Comparison of ENCODE assay signal across 27 mouse cellular contexts in the genomic region with DNA sequence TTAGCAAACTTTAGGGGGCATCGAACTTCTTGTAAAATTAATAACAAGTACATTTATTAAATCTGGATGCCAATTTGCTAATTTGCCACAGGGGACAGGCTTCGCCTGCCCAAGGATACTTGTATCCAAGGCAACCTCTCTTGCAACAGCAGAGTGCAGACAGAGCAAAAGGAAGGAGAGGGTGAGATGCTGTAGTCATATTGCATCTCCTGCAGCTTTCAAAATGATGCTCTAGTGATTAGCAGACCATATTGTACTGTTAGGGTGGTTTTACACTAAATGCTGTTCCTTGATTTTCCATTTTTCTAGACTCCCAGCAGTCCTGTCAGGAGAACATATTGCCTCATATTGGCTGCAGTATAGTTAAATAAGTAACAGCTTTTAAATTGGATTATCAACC. TPM values are rescaled to one million over a fixed set of nuclear protein-coding genes. Genes with fewer than 3 reads are reported as not detected.
A peak's percentile ranks its signal among the peaks of the same experiment; 100 is the strongest.
DNase-seq lines count a peak whose midpoint lies in the region; ATAC-seq and TF ChIP-seq lines count a peak whose summit lies in the region.
"Had no signal": no experiment of that assay in that cellular context is flagged by ENCODE, and none has a peak within 500 bp of the region (broad histone marks: within the 10 kb centered on the region; RNA-seq: fewer than 3 reads in every experiment).

No protein-coding gene starts in this region.

- no peak for DNase-seq in forebrain, embryonic 10.5 days (ENCODE audit: extremely low spot score, low spot score)
- DNase-seq in midbrain, embryonic 10.5 days (ENCODE audit: low spot score): no peak
- peak; percentile 46 for DNase-seq in hindbrain, postnatal 0 days (ENCODE audit: low spot score)
- DNase-seq in spleen, postnatal 14 days (ENCODE audit: low spot score in 2 of 2): no peak
- no peak for DNase-seq in adrenal gland, adult 8-10 months
- DNase-seq: adrenal gland, postnatal 10 days; cerebellum, adult 8-10 months; kidney, adult 11 months; left cerebral cortex, postnatal 4 days; lung, postnatal 36 days had no signal

- no peak overlapping the region for H3K4me3 ChIP-seq in forebrain, embryonic 16.5 days (replicated peaks; ENCODE audit: low read length)
- H3K4me3 ChIP-seq in forebrain, embryonic 10.5 days: no peak overlapping the region
- no peak overlapping the region for H3K4me3 ChIP-seq in midbrain, embryonic 13.5 days (replicated peaks)
- no peak overlapping the region for H3K4me3 ChIP-seq in midbrain, embryonic 10.5 days
- H3K4me3 ChIP-seq in hindbrain, postnatal 0 days (ENCODE audit: low read length): no peak overlapping the region
- H3K4me3 ChIP-seq in neural tube, embryonic 15.5 days (replicated peaks): no peak overlapping the region
- H3K4me3 ChIP-seq: limb, embryonic 15.5 days; liver, embryonic 15.5 days; lung, embryonic 15.5 days; megakaryocyte, embryonic 14.5 days had no signal

- H3K4me1 ChIP-seq in forebrain, embryonic 16.5 days (replicated peaks; ENCODE audit: control insufficient read depth, insufficient read depth, low read length): 0 out of 2 replicates have a peak, but pooled peaks cover 3% of the 10 kb centered on the region
- H3K4me1 ChIP-seq in forebrain, embryonic 10.5 days: peaks cover 12% of the 10 kb centered on the region
- H3K4me1 ChIP-seq in midbrain, embryonic 13.5 days (replicated peaks): peaks cover 9% of the 10 kb centered on the region
- peaks cover 7% of the 10 kb centered on the region for H3K4me1 ChIP-seq in midbrain, embryonic 10.5 days
- peaks cover 8% of the 10 kb centered on the region for H3K4me1 ChIP-seq in hindbrain, postnatal 0 days (ENCODE audit: insufficient read depth, low read length)
- peaks cover 16% of the 10 kb centered on the region for H3K4me1 ChIP-seq in neural tube, embryonic 15.5 days
- H3K4me1 ChIP-seq: limb, embryonic 15.5 days; liver, embryonic 15.5 days; lung, embryonic 15.5 days; megakaryocyte, embryonic 14.5 days had no signal

- no peak overlapping the region for H3K27ac ChIP-seq in forebrain, embryonic 16.5 days (ENCODE audit: low read length)
- H3K27ac ChIP-seq in forebrain, embryonic 10.5 days: no peak overlapping the region
- no peak overlapping the region for H3K27ac ChIP-seq in midbrain, embryonic 13.5 days
- H3K27ac ChIP-seq in midbrain, embryonic 10.5 days (replicated peaks): no peak overlapping the region
- no peak overlapping the region for H3K27ac ChIP-seq in hindbrain, postnatal 0 days
- H3K27ac ChIP-seq in neural tube, embryonic 15.5 days (replicated peaks): no peak overlapping the region
- H3K27ac ChIP-seq: limb, embryonic 15.5 days; liver, embryonic 15.5 days; lung, embryonic 15.5 days had no signal

- peak; percentile 43; the same call in 1 of the 2 replicates for ATAC-seq in forebrain, embryonic 16.5 days
- ATAC-seq in midbrain, embryonic 13.5 days: peak; percentile 37; the same call in 1 of the 2 replicates
- ATAC-seq in hindbrain, postnatal 0 days: peak; percentile 56; the same call in 1 of the 2 replicates
- ATAC-seq in neural tube, embryonic 15.5 days (ENCODE audit: low FRiP score): peak; percentile 72
- ATAC-seq: activated CD4-positive, CD25-positive, alpha-beta regulatory T cell, adult 4 months had no signal

- no peak overlapping the region for H3K9ac ChIP-seq in forebrain, embryonic 16.5 days (replicated peaks; ENCODE audit: low read depth, low read length)
- H3K9ac ChIP-seq in midbrain, embryonic 13.5 days (replicated peaks): no peak overlapping the region
- H3K9ac ChIP-seq in hindbrain, postnatal 0 days (replicated peaks; ENCODE audit: low read length): no peak overlapping the region
- no peak overlapping the region for H3K9ac ChIP-seq in neural tube, embryonic 15.5 days (replicated peaks)
- H3K9ac ChIP-seq: limb, embryonic 15.5 days; liver, embryonic 15.5 days; lung, embryonic 15.5 days had no signal

- no peak for TF ChIP-seq CTCF in hindbrain, postnatal 0 days (IDR thresholded peaks at IDR 0.05; ENCODE audit: low read depth)

- no peaks in the 10 kb centered on the region for H3K27me3 ChIP-seq in forebrain, embryonic 16.5 days (replicated peaks; ENCODE audit: control insufficient read depth, insufficient read depth, low read length)
- H3K27me3 ChIP-seq in forebrain, embryonic 10.5 days (ENCODE audit: poor library complexity, severe bottlenecking): peaks cover 8% of the 10 kb centered on the region; the same call in 1 of the 2 replicates
- no peaks in the 10 kb centered on the region for H3K27me3 ChIP-seq in midbrain, embryonic 13.5 days
- no peaks in the 10 kb centered on the region for H3K27me3 ChIP-seq in midbrain, embryonic 10.5 days (ENCODE audit: low read depth, poor library complexity, severe bottlenecking)
- H3K27me3 ChIP-seq in hindbrain, postnatal 0 days (ENCODE audit: insufficient read depth, low read length): no peaks in the 10 kb centered on the region
- H3K27me3 ChIP-seq in neural tube, embryonic 15.5 days (replicated peaks): no peaks in the 10 kb centered on the region
- H3K27me3 ChIP-seq: limb, embryonic 15.5 days; liver, embryonic 15.5 days; lung, embryonic 15.5 days; megakaryocyte, embryonic 14.5 days had no signal

- H3K4me2 ChIP-seq in forebrain, embryonic 16.5 days (ENCODE audit: low read length): no peak overlapping the region
- H3K4me2 ChIP-seq in midbrain, embryonic 13.5 days (replicated peaks): no peak overlapping the region
- no peak overlapping the region for H3K4me2 ChIP-seq in hindbrain, postnatal 0 days (ENCODE audit: low read depth, low read length)
- H3K4me2 ChIP-seq in neural tube, embryonic 15.5 days: no peak overlapping the region
- H3K4me2 ChIP-seq: limb, embryonic 15.5 days; liver, embryonic 15.5 days; lung, embryonic 15.5 days had no signal

- H3K36me3 ChIP-seq in forebrain, embryonic 16.5 days (ENCODE audit: control insufficient read depth, insufficient read depth): no peaks in the 10 kb centered on the region
- no peaks in the 10 kb centered on the region for H3K36me3 ChIP-seq in forebrain, embryonic 10.5 days (replicated peaks)
- H3K36me3 ChIP-seq in midbrain, embryonic 13.5 days: no peaks in the 10 kb centered on the region
- no peaks in the 10 kb centered on the region for H3K36me3 ChIP-seq in midbrain, embryonic 10.5 days
- H3K36me3 ChIP-seq in hindbrain, postnatal 0 days (ENCODE audit: insufficient read depth, low read length): no peaks in the 10 kb centered on the region
- H3K36me3 ChIP-seq in neural tube, embryonic 15.5 days: no peaks in the 10 kb centered on the region
- H3K36me3 ChIP-seq: limb, embryonic 15.5 days; liver, embryonic 15.5 days; lung, embryonic 15.5 days had no signal

- 87% methylated on average over 2 of the region's 2 CpGs for WGBS in forebrain, embryonic 16.5 days
- WGBS in forebrain, embryonic 10.5 days: 79% methylated on average over 2 of the region's 2 CpGs
- 84% methylated on average over 2 of the region's 2 CpGs for WGBS in midbrain, embryonic 13.5 days
- 91% methylated on average over 2 of the region's 2 CpGs for WGBS in midbrain, embryonic 10.5 days
- 57% methylated on average over 2 of the region's 2 CpGs for WGBS in hindbrain, postnatal 0 days
- 64% methylated on average over 2 of the region's 2 CpGs for WGBS in neural tube, embryonic 15.5 days

- no peaks in the 10 kb centered on the region for H3K9me3 ChIP-seq in forebrain, embryonic 16.5 days (ENCODE audit: control insufficient read depth, low read length)
- no peaks in the 10 kb centered on the region for H3K9me3 ChIP-seq in forebrain, embryonic 10.5 days
- H3K9me3 ChIP-seq in midbrain, embryonic 13.5 days: no peaks in the 10 kb centered on the region
- no peaks in the 10 kb centered on the region for H3K9me3 ChIP-seq in midbrain, embryonic 10.5 days (replicated peaks)
- no peaks in the 10 kb centered on the region for H3K9me3 ChIP-seq in hindbrain, postnatal 0 days (ENCODE audit: low read length)
- no peaks in the 10 kb centered on the region for H3K9me3 ChIP-seq in neural tube, embryonic 15.5 days (replicated peaks)
- H3K9me3 ChIP-seq: limb, embryonic 15.5 days; liver, embryonic 15.5 days; lung, embryonic 15.5 days had no signal

RNA-seq across cellular contexts. Expression of gene Tas2r119, which starts 23.7 kb away (rescaled TPM):
- polyA plus RNA-seq in forebrain, embryonic 16.5 days (2015; fragmentation: Nextera tagmentation; extraction: Ambion mirVana): not detected in 2 replicates
- polyA plus RNA-seq in forebrain, embryonic 10.5 days (2016; fragmentation: Nextera tagmentation; extraction: Ambion mirVana): not detected in 2 replicates
- polyA plus RNA-seq in midbrain, embryonic 13.5 days (2015; fragmentation: Nextera tagmentation; extraction: Ambion mirVana): not detected in 2 replicates
- polyA plus RNA-seq in midbrain, embryonic 10.5 days (2016; fragmentation: Nextera tagmentation; extraction: Ambion mirVana): not detected in 2 replicates
- total RNA-seq in hindbrain, postnatal 0 days (2014; rRNA removed): not detected in 2 replicates
- not detected in 2 replicates for polyA plus RNA-seq in hindbrain, postnatal 0 days (2015; fragmentation: Nextera tagmentation; extraction: Ambion mirVana)
- polyA plus RNA-seq in neural tube, embryonic 15.5 days (2015; fragmentation: Nextera tagmentation; extraction: Ambion mirVana): not detected in 2 replicates
- total RNA-seq in adrenal gland, adult 8-10 months (2022): not detected
- total RNA-seq: adrenal gland, postnatal 10 days; gastrocnemius, adult 18-20 months; gastrocnemius, postnatal 4 days; layer of hippocampus, postnatal 14 days; left cerebral cortex, adult 8-10 months; left cerebral cortex, postnatal 4 days; neutrophil, adult 5-6 weeks had no signal
- polyA plus RNA-seq: activated CD4-positive, CD25-positive, alpha-beta regulatory T cell, adult 4 months; heart, embryonic 16.5 days; kidney, embryonic 16.5 days; large intestine, adult 2 months; liver, embryonic 15.5 days; lung, embryonic 15.5 days; thymus, postnatal 0 days had no signal
